Mouse (Mus musculus) cerebral cortex, adult 2 months (tissue): ENCODE results near the gene 1700025G04Rik.

ENCODE experiments used
- WGBS: fragments of 180-500 bp; shearing (Covaris S2); methylation state at CpG from one replicate; pipeline ENCODE4 v1.1.7; 2018; 5-methylcytosine and 5-hydroxymethylcytosine counted together

1700025G04Rik gene

GRCm38 (mm10) chr1:152090018-152090553, at the start of gene 1700025G04Rik:
1700025G04Rik (minus strand) TSS chr1:152090125.
- under 1% methylated on average over 60 of the region's 66 CpGs for WGBS

GRCm38 (mm10) chr1:152139496-152139895, 49.6 kb upstream of the 1700025G04Rik start:
- 86% methylated on average over 4 of the region's 4 CpGs for WGBS

GRCm38 (mm10) chr1:152130029-152130727, 40.3 kb upstream of the 1700025G04Rik start:
- 42% methylated on average over 15 of the region's 15 CpGs for WGBS

- WGBS = 90% methylated on average over 7 of the region's 7 CpGs
Observed at GRCm38 (mm10) chr1:152125451-152125850, 35.5 kb upstream of the 1700025G04Rik start.

- WGBS = 70% methylated on average over 1 of the region's 1 CpGs
Observed at GRCm38 (mm10) chr1:152110123-152110522, 20.2 kb upstream of the 1700025G04Rik start.

GRCm38 (mm10) chr1:152106136-152106535, 16.2 kb upstream of the 1700025G04Rik start:
- WGBS = 77% methylated on average over 2 of the region's 2 CpGs

- WGBS = 96% methylated on average over 1 of the region's 1 CpGs
Observed at GRCm38 (mm10) chr1:152105246-152105645, 15.3 kb upstream of the 1700025G04Rik start.

- WGBS = 62% methylated on average over 5 of the region's 5 CpGs
Observed at GRCm38 (mm10) chr1:152101746-152102145, 11.8 kb upstream of the 1700025G04Rik start.

GRCm38 (mm10) chr1:152096045-152096444, 6.1 kb upstream of the 1700025G04Rik start:
- WGBS = 61% methylated on average over 3 of the region's 3 CpGs

GRCm38 (mm10) chr1:152090564-152091545, 930 bp upstream of the 1700025G04Rik start:
- WGBS = 7% methylated on average over 36 of the region's 36 CpGs

GRCm38 (mm10) chr1:152089526-152089925, 399 bp downstream of the 1700025G04Rik start:
- WGBS = under 1% methylated on average over 23 of the region's 25 CpGs

- WGBS = 5% methylated on average over 16 of the region's 16 CpGs
Observed at GRCm38 (mm10) chr1:152088791-152089401, 1.0 kb downstream of the 1700025G04Rik start.

- 46% methylated on average over 5 of the region's 5 CpGs for WGBS
Observed at GRCm38 (mm10) chr1:152088030-152088429, 1.9 kb downstream of the 1700025G04Rik start.

GRCm38 (mm10) chr1:152086951-152087350, 3.0 kb downstream of the 1700025G04Rik start:
- 47% methylated on average over 3 of the region's 3 CpGs for WGBS

- 71% methylated on average over 5 of the region's 5 CpGs for WGBS
Observed at GRCm38 (mm10) chr1:152085561-152085960, 4.4 kb downstream of the 1700025G04Rik start.

GRCm38 (mm10) chr1:152084638-152085345, 5.1 kb downstream of the 1700025G04Rik start:
- WGBS = 27% methylated on average over 15 of the region's 15 CpGs

- WGBS = 52% methylated on average over 8 of the region's 8 CpGs
Observed at GRCm38 (mm10) chr1:152081954-152082711, 7.8 kb downstream of the 1700025G04Rik start.

- 87% methylated on average over 7 of the region's 7 CpGs for WGBS
Observed at GRCm38 (mm10) chr1:152081121-152081520, 8.8 kb downstream of the 1700025G04Rik start.

GRCm38 (mm10) chr1:152080244-152080643, 9.7 kb downstream of the 1700025G04Rik start:
- 79% methylated on average over 6 of the region's 6 CpGs for WGBS

- WGBS = 72% methylated on average over 11 of the region's 11 CpGs
Observed at GRCm38 (mm10) chr1:152077171-152077715, 12.7 kb downstream of the 1700025G04Rik start.
